Mouse (Mus musculus) subcutaneous adipose tissue, adult 2 months (tissue): ENCODE data around the gene Tyw1. TPM values are rescaled to one million over a fixed set of nuclear protein-coding genes. Genes with fewer than 3 reads are reported as not detected.

ENCODE experiments used
- polyA plus RNA-seq: library from polyadenylated mRNA; depleted of rRNA; stranded (reverse); fragments of >200 nt; gene quantifications from 2 replicates; pipeline ENCODE4 v1.2.3, GENCODE M21; 2012; ENCODE audit warnings: low replicate concordance; rRNA removed

The Tyw1 gene
- polyA plus RNA-seq, result 14.2 and 15.4 TPM in 2 replicates

DNA sequence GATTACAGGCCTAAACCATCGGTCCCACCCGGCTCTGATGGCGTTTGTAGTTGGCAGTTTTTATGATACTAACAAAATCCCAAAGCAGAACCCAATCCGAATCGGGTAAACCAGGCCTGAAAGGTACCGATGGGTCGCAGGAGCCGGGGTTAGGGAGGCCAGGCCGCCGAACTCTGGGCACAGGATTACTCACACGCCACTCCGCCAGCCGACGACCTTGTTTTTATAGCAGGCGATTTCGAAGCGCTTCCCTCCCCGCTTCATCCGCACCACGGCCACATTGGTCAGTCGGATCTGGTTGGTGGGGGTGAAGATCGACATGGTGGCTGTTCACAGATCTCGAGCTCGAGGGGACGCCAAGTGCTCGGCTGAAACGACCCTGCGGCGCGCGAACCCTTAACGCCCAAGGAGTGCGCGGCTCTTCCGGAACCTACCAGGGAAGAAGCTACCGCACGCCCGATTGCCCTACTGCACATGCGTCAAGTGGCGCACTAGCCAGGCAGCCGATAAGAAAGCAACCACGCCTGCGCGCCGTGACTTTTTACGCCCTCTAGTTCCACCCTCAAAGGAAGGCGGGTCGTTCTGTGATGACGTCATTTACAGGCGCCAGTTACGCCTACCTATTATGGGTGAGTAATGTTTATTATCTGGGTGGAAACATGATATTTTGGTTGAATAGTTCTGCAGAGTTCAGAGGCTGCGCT lies at the start of gene Tyw1, which contains the start of gene Sbds:
Gene Tyw1 (plus strand): TSS at position 603 of the 704 bp plus-strand sequence.
Gene Sbds (minus strand): TSS at position 514 of the 704 bp plus-strand sequence.

DNA sequence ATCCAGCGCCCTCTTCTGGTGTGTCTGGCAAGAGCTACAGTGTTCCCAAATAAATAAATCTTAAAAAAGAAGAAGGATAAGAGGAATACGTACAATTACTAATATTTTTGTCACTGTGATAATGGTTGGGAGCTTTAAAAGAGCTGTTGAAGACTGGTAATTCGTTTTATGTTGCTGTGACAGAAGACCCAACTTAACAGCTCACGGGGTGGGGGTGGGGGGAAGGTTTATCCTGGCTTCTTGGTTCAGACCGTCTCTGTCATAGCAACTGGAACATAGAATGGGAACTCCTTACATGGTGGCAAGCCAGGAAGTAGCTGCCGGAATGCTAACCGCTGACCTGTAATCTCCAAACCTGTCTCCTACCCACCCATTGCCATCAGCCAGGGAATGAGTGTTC lies 38.6 kb upstream of the Tyw1 start, which contains the start of gene Tmem248:
Gene Tmem248 (plus strand): TSS at position 301 of the 400 bp plus-strand sequence.

DNA sequence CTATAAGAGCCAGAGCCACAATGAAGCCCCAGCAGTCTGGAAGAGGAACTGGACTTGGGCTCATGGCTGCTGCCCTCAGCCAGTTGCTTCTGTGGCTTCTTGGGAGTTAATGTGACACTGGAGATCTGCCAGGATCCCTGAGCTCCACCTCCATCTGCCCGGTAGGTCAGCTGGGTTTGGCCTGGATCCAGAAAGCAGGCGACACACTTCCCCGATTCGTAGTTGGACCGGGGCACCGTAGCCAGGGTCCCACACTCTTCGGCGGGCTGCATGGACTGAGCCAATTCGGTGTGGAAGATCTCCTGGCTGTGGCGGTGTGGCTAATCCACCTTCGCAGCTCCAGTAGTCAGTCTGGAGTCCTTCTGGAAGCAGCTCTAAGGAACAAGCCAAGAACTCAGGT lies 113.8 kb downstream of the Tyw1 start, which contains the start of gene Caln1:
Gene Caln1 (plus strand): TSS at position 219 of the 400 bp plus-strand sequence.

DNA sequence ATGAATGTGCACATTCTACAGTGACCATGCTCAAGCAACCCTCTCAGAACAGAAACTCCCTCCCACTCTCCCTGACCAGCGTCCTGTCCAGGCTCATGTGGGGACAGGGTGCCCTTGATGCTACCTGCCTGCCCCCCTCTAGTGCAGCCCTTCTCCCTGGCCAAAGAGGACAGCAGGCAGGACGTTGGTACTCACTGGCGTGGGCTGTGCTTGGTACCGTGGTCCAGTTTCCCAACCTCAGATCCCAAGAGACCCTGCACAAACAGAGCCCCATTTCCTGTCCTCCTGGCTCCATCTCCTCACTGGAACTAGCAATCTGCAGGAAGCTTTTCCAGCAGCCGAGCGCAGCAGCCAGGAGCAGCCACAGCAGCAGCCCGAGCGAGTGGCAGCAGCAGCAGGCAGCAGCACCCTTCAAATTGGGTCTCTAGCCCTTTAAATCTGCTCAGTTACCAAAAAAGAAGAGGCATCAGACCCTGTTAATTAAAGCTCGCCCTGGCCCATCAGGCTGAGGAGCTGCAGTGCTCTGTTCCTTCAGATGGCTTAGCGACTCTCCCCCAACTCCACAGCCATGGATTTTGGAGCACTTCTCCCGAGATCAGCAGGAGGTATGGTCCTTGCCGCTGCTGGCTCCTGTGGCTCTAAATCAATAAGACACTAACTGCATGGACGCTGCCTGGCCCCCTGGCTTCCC lies 128.9 kb downstream of the Tyw1 start, which contains the start of gene A330070K13Rik:
Gene A330070K13Rik (minus strand): TSS at position 410 of the 691 bp plus-strand sequence.

Other genes with a start within 250 kb of the Tyw1 start
- gene Asl, start 226.4 kb upstream of the Tyw1 start, polyA plus RNA-seq, result 37.0 and 57.9 TPM in 2 replicates
- gene Crcp, start 226.3 kb upstream of the Tyw1 start, polyA plus RNA-seq, result 14.3 and 16.6 TPM in 2 replicates
- gene Tpst1, start 182.3 kb upstream of the Tyw1 start, polyA plus RNA-seq, result 36.5 and 54.9 TPM in 2 replicates
- gene Kctd7, start 110.8 kb upstream of the Tyw1 start, polyA plus RNA-seq, result 5.2 and 5.5 TPM in 2 replicates
- gene Rabgef1, start 83.8 kb upstream of the Tyw1 start, polyA plus RNA-seq, result 19.3 and 23.3 TPM in 2 replicates
- 32.6 and 38.3 TPM in 2 replicates for gene Tmem248, start 38.5 kb upstream of the Tyw1 start, polyA plus RNA-seq
- gene Sbds, start 89 bp upstream of the Tyw1 start, polyA plus RNA-seq, result 28.0 and 41.8 TPM in 2 replicates
- not detected in 2 replicates for gene Caln1, start 113.8 kb downstream of the Tyw1 start, polyA plus RNA-seq
- gene A330070K13Rik, start 129.0 kb downstream of the Tyw1 start, polyA plus RNA-seq, result not detected in 2 replicates